Mouse (Mus musculus): ENCODE results near the gene Ncoa3.

GRCm38 (mm10) chr2:165976874-165977273 is 15.6 kb upstream of the Ncoa3 start:
- no peak for TF ChIP-seq CTCF (IDR thresholded peaks at IDR 0.05; ENCODE audit: control insufficient read depth, insufficient read depth, insufficient replicate concordance, low read depth, low read length)
- no peak for TF ChIP-seq POLR2A (IDR thresholded peaks at IDR 0.05; ENCODE audit: control insufficient read depth, low read depth, low read length)
